In the genomic region with DNA sequence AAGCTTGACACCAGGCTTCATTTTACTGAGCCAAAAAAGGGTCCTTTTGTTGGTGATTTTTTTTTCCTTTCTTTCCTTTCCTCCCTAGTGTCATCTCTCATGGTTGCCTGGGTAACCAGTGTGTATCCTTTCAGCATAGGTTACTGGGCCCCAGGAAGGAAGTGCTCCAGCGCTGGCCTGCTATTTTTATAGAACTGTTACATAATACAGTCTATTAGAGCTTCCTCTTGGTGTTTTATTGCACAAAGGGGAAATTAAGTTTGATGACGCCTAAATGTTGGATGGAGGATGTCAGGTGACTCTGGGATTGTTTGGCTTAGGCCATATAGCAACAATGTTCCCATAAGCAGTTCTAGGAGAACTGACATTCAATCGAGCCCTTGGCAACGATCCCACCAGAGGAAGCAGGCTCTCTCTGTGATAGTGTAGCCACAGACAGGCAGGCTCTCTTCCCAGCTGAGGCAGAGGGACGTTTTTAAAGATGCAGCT, we compare ENCODE assay signal across 8 mouse cellular contexts. TPM values are rescaled to one million over a fixed set of nuclear protein-coding genes. Genes with fewer than 3 reads are reported as not detected.
A peak's percentile ranks its signal among the peaks of the same experiment; 100 is the strongest.
DNase-seq lines count a peak whose midpoint lies in the region; ATAC-seq and TF ChIP-seq lines count a peak whose summit lies in the region.

No protein-coding gene starts in this region.

- H3K9me3 ChIP-seq in hindbrain, embryonic 12.5 days (replicated peaks) = no peaks in the 10 kb centered on the region
- H3K9me3 ChIP-seq in liver, postnatal 0 days (ENCODE audit: low read length) = no peaks in the 10 kb centered on the region
- no peaks in the 10 kb centered on the region for H3K9me3 ChIP-seq in neural tube, embryonic 13.5 days

- no peaks in the 10 kb centered on the region for H3K27me3 ChIP-seq in cerebellum, adult 2 months (ENCODE audit: control insufficient read depth, insufficient read depth, low read length)
- no peaks in the 10 kb centered on the region for H3K27me3 ChIP-seq in hindbrain, embryonic 12.5 days
- H3K27me3 ChIP-seq in liver, postnatal 0 days (ENCODE audit: insufficient read depth, low read length) = no peaks in the 10 kb centered on the region
- H3K27me3 ChIP-seq in neural tube, embryonic 13.5 days = peaks cover 10% of the 10 kb centered on the region; the same call in 1 of the 2 replicates

- TF ChIP-seq CTCF in cerebellum, adult 2 months (IDR thresholded peaks at IDR 0.05; ENCODE audit: borderline replicate concordance, insufficient read depth, low read depth, low read length) = no peak
- TF ChIP-seq CTCF in liver, postnatal 0 days (IDR thresholded peaks at IDR 0.05; ENCODE audit: low read depth) = no peak

- WGBS in cerebellum, adult 2 months = 3% methylated on average over 5 of the region's 5 CpGs
- 26% methylated on average over 5 of the region's 5 CpGs for WGBS in hindbrain, embryonic 12.5 days
- WGBS in liver, postnatal 0 days (ENCODE audit: insufficient replicate concordance) = 19% methylated on average over 5 of the region's 5 CpGs
- 3% methylated on average over 5 of the region's 5 CpGs for WGBS in neural tube, embryonic 13.5 days

- peak; percentile 79 to 91 for DNase-seq in adrenal gland, adult (ENCODE audit: inconsistent age in 2 of 2, low spot score in 1 of 2)
- DNase-seq in cerebellum, adult 2 months = peak; percentile 82 to 83
- peak; percentile 62 to 63 for DNase-seq in frontal cortex, postnatal 14 days (ENCODE audit: low spot score in 2 of 2)
- peak; percentile 75 for DNase-seq in layer of hippocampus, adult 9-10 months (ENCODE audit: low spot score)
- DNase-seq in liver, postnatal 0 days = peak; percentile 48
- no peak for DNase-seq in spleen, postnatal 14 days (ENCODE audit: low spot score in 2 of 2)

- peak overlapping the region; percentile 23; the same call in 1 of the 2 replicates for H3K4me2 ChIP-seq in hindbrain, embryonic 12.5 days (replicated peaks)
- H3K4me2 ChIP-seq in liver, postnatal 0 days (ENCODE audit: low read depth, low read length) = peak overlapping the region; percentile 48
- H3K4me2 ChIP-seq in neural tube, embryonic 13.5 days = peak overlapping the region; percentile 33

- H3K27ac ChIP-seq in cerebellum, adult 2 months (ENCODE audit: insufficient read depth, low read length) = peak overlapping the region; percentile 92
- peak overlapping the region; percentile 77 for H3K27ac ChIP-seq in hindbrain, embryonic 12.5 days
- peak overlapping the region; percentile 75 for H3K27ac ChIP-seq in liver, postnatal 0 days (ENCODE audit: low read depth)
- H3K27ac ChIP-seq in neural tube, embryonic 13.5 days (replicated peaks) = peak overlapping the region; percentile 80

- TF ChIP-seq EP300 in liver, postnatal 0 days (IDR thresholded peaks at IDR 0.05; ENCODE audit: low read depth) = peak; percentile 84

- H3K4me3 ChIP-seq in cerebellum, adult 2 months (replicated peaks; ENCODE audit: insufficient read depth, low read depth, low read length) = no peak overlapping the region
- H3K4me3 ChIP-seq in hindbrain, embryonic 12.5 days = no peak overlapping the region
- no peak overlapping the region for H3K4me3 ChIP-seq in liver, postnatal 0 days (ENCODE audit: low read depth, low read length)
- H3K4me3 ChIP-seq in neural tube, embryonic 13.5 days = no peak overlapping the region

- ATAC-seq in hindbrain, embryonic 12.5 days (ENCODE audit: low FRiP score) = peak; percentile 75
- peak; percentile 78 for ATAC-seq in liver, postnatal 0 days
- peak; percentile 91 for ATAC-seq in neural tube, embryonic 13.5 days (ENCODE audit: low read depth)

- peaks cover 10% of the 10 kb centered on the region for H3K4me1 ChIP-seq in cerebellum, adult 2 months (ENCODE audit: control insufficient read depth, insufficient read depth, low read length)
- H3K4me1 ChIP-seq in hindbrain, embryonic 12.5 days = peaks cover 23% of the 10 kb centered on the region
- H3K4me1 ChIP-seq in liver, postnatal 0 days (ENCODE audit: insufficient read depth) = peaks cover 18% of the 10 kb centered on the region
- H3K4me1 ChIP-seq in neural tube, embryonic 13.5 days (replicated peaks) = peaks cover 36% of the 10 kb centered on the region

- no peaks in the 10 kb centered on the region for H3K36me3 ChIP-seq in hindbrain, embryonic 12.5 days
- H3K36me3 ChIP-seq in liver, postnatal 0 days (replicated peaks; ENCODE audit: insufficient read depth, low read length) = no peaks in the 10 kb centered on the region
- H3K36me3 ChIP-seq in neural tube, embryonic 13.5 days = no peaks in the 10 kb centered on the region

- TF ChIP-seq POLR2A in cerebellum, adult 2 months (IDR thresholded peaks at IDR 0.05; ENCODE audit: borderline replicate concordance, insufficient read depth, low read length) = no peak

- H3K9ac ChIP-seq in hindbrain, embryonic 12.5 days = no peak overlapping the region
- H3K9ac ChIP-seq in liver, postnatal 0 days (replicated peaks) = no peak overlapping the region
- H3K9ac ChIP-seq in neural tube, embryonic 13.5 days = peak overlapping the region; percentile 41; the same call in 1 of the 2 replicates

RNA-seq across cellular contexts. Expression of a gene that starts 45.0 kb away (rescaled TPM):
- 17.5 and 18.4 TPM in 2 replicates for polyA plus RNA-seq in cerebellum, adult 2 months (2012; rRNA removed)
- 3.9 and 4.0 TPM in 2 replicates for polyA plus RNA-seq in hindbrain, embryonic 12.5 days (2016; fragmentation: Nextera tagmentation; extraction: Ambion mirVana)
- 3.0 and 4.1 TPM in 2 replicates for polyA plus RNA-seq in liver, postnatal 0 days (2015; fragmentation: Nextera tagmentation; extraction: Ambion mirVana)
- polyA plus RNA-seq in neural tube, embryonic 13.5 days (2015; fragmentation: Nextera tagmentation; extraction: Ambion mirVana) = 7.3 TPM in 2 replicates

Comparison
In these comparisons a context has a peak if more than half of its experiments do, and no peak if none do; other contexts are left out.
1. DNase-seq: peak in adrenal gland, adult (2 of 2), cerebellum, adult 2 months (2 of 2), frontal cortex, postnatal 14 days (2 of 2), layer of hippocampus, adult 9-10 months (single experiment) and liver, postnatal 0 days (single experiment); none in spleen, postnatal 14 days (0 of 2).
2. Peak in every context shown above with its lines, with median percentiles within 50 percentile points of each other: H3K27ac ChIP-seq, ATAC-seq and H3K4me2 ChIP-seq.